Mouse (Mus musculus) erythroid progenitor cell, adult 5-6 weeks (primary cell): ENCODE measurements around the gene Carhsp1. TPM values are rescaled to one million over a fixed set of nuclear protein-coding genes. Genes with fewer than 3 reads are reported as not detected.

Source experiments
- ATAC-seq: replicated peaks from 2 replicates; pipeline ENCODE4 v1.8.0; 2016; ENCODE audit warnings: moderate number of reproducible peaks, mild to moderate bottlenecking, moderate TSS enrichment, inconsistent platforms; ENCODE audit not compliant: poor library complexity, low FRiP score, severe bottlenecking
- total RNA-seq, 2 experiments: library from RNA; stranded (forward) in 1 of 2; stranded (reverse) in 1 of 2; fragments of 150-400 nt in 1 of 2; fragments of 186-747, 209-891 nt in 1 of 2; gene quantifications; 2 replicates each; pipeline versions ENCODE4 v1.2.3 to v1.2.4; 2015 to 2017; ENCODE audit warnings: low replicate concordance in 2 of 2

Carhsp1 gene
- 176 and 189 TPM in 2 replicates for total RNA-seq (2015; ENCODE audit: low replicate concordance)
- total RNA-seq (2017; ENCODE audit: low replicate concordance): 200 and 217 TPM in 2 replicates

GRCm38 (mm10) chr16:8671551-8672349 lies at the start of gene Carhsp1:
Carhsp1 (minus strand) TSS chr16:8672155.
- ATAC-seq: peak; percentile 68

DNA sequence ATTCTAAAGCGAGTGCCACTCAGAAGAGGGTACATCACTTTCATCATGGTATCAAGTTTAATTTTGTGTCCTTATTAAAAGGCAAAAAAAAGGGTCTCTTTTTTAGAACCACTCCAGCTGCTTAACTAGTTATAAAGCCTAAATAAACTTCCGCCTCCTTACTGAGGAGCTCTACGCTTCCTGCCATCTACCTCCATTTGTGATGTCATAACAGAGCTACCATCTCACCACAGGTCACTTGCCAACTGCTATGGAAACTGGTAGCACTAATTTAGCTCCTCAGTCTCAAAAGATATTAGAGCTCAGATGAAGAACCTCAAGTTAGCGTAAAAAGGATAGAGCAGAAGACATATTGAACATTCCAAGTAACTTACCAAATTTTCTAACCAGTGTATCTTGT lies 48.5 kb upstream of the Carhsp1 start:
- ATAC-seq: no peak

- no peak for ATAC-seq
Observed at GRCm38 (mm10) chr16:8717744-8718143, 45.8 kb upstream of the Carhsp1 start.

DNA sequence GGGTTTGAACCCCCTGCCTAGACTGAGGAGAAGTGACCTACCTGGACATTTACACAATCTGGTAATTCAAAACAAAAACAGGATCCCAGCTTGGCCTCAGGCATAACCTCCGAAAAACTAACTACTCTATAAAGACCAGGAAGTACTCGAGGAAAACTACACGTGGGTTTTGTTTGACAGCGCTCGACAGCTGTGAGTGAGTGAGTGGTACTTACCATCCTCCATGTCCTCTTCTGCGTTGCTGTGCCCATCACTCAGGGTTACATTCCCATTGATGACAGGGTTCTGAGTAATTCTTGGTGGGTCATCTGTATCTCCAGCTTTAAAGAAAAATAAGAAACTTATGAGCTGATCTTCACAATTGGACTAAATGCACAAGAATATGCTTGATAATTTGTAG lies 44.3 kb upstream of the Carhsp1 start:
- no peak for ATAC-seq

DNA sequence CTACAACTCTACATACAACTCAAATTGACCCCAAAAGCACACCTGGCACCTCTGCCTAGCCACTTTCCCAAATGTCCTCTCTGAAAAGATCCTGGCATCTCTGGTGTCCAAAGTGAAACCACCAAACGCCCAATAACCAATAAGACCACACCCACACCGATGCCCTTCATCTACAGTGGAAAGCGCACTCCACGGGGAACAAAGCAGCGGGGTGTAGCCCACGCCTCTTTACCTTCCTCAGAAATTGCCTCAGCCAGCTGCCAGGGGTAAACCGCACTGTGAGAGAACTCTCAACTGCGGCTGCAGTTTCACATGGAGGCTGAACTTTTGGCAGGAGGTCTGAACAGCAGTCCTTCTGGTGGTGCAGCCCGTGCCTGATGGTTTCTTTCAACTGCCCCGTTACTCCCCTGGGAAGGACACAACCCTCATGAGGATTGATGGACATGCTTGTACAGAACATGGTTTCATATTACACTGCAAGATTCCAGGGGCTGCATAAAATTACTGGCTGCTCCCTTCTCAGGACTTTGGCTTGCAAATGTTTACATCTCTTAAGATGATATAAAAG lies 43.6 kb upstream of the Carhsp1 start:
- ATAC-seq: no peak

GRCm38 (mm10) chr16:8714851-8715250 lies 42.9 kb upstream of the Carhsp1 start:
- ATAC-seq: no peak

GRCm38 (mm10) chr16:8711998-8712397 lies 40.0 kb upstream of the Carhsp1 start:
- no peak for ATAC-seq

- no peak for ATAC-seq
Observed at GRCm38 (mm10) chr16:8700586-8700985, 28.6 kb upstream of the Carhsp1 start.

DNA sequence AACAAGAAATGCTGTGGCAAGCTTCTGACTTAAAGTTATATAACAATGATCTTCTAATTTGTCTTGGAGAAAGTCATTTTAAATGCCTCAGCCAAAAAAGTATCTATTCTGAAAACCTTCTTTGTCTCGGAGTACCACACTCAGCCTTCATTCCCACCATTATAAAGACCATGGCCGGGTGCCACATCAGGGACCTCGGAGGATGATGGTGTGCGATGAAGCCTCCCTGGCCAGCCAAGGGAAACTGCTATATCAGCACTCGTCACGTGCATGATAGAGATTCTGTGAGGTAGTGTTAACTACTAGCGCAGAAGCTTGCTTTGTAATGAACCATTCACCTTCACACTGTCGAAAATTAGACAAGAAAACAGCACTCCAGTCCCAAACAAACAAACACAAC lies 27.6 kb upstream of the Carhsp1 start:
- ATAC-seq: no peak

GRCm38 (mm10) chr16:8691206-8691605 lies 19.3 kb upstream of the Carhsp1 start:
- ATAC-seq: no peak

- no peak for ATAC-seq
Observed at GRCm38 (mm10) chr16:8689979-8690656, 18.2 kb upstream of the Carhsp1 start.

DNA sequence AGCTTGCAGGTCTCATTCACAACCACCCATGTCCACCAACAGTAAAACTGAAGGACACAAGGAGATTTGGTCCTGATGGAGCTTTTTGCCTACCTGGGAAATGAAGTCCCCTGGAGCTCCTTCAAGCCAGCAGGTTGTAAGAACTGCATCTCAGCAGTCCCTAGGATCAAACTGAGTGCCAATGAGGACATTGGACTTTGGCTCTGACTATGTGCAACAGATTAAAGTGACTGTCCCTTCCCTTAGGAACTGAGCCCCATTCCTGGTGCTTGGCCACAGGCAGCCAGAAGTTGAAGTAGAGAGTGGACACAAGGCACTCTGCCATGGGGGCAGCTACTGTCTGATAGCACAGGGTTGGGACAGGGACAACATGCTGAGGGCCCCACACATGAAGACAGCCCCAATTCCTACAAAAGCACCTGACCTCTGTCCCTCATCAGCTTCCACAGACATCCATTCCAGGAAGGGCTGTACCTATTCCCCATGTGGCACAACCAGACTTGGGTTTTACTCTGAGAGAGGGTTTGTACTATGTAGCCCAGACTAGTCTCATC lies 15.7 kb upstream of the Carhsp1 start:
- no peak for ATAC-seq

DNA sequence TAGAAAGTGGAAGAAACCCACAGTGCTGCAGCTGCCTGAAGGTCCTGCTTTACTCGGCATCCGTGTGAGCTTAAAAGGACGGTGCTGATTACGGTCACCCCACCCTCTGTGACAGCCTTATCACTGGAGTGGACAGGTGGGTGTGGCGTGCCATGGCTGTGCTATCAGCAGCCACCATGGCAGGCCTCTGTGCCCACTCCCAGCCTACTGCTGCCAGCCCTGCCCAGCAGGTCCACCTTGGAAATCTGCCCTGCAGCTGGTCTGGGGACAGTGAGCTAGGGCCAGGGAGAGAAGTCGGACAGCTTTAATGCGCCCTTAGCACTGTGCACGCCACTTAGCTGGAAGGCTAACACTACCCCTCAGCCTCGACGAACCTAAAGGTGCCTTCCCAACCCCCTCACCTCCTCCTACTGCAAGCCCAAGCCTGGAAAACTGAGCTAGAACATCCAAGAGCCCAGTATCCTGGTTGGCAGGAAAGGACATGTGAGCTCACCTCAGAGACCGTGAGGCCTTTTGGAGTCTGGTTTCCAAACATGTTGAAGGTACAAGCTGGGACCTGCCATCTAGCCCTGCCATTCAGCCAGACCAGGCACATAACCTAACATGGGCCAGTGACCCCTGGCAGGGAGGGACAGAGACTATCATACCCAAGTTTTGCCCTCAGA lies 15.0 kb upstream of the Carhsp1 start:
- peak; percentile 89 for ATAC-seq

DNA sequence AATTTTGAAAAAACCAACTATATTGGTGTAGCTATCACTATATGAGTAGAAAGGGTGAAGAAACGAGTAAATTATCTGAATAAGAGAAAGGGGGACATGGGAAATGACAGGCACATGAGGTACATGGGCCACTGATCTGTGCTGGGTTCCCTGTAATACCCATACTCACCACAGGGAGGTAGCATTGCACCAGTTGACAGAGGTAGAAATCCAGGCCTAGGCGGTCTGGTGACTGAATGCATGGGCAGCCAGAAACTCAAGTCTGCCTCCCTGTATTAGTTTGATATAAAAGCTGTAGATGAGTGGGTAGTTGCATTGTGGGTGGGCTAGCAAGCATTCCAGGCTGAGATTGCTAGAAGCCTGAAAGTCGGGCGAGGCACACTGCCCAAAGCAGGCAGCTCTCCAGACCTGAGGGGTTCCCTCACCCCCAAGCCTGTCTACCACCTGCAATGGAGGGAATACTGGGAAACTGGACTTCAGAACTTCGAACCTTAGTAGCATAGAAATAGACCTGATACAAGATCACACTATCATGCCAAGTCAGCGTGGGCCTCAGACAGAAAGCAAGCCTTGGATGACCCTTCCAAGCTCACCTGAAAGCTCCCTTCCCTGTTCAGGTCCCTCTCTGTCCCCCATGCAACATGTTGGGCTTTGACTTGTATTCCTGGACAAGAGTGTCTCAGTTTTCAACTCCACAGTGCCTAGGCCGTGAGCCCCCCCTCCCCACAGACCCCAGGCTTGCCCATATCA lies 14.3 kb upstream of the Carhsp1 start:
- ATAC-seq: peak; percentile 57

DNA sequence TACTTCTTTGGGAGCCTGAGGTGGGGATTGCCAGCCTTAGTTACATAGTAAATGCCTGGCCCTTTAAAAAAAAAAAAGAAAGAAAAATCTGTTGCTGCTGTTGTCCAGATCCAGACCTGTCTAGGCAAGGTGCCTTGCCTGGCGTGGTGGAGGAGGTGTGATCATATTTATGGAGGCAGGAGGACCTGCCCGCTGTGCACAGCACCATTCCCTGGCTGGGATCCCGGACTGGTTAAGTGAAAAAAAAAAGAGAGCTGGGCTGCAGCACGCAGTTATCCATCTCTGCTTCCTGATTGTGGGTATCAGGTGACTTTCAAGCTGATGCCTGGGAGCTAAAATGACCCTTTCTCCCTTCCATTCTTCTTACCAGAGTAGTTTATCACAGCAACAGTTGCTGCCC lies 13.1 kb upstream of the Carhsp1 start:
- ATAC-seq: no peak

DNA sequence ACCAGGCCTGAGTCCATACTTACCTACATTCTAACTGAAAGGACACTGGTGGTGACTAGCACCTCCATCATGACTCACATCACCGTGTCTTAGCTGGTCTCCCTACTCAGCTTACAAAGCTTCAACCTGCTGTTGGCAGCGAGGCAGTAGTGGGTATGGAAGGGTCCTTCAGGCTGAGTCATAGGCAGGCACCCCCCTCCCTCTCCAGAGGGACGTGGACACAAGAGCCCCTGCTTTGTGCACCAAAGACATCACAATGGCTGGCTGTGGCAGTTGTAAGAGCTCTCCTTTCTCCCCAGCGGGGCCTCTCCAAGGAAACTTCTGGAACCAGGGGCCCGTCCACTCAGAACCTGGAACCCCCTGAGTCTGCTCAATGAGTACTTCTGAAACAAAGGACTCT lies 8.5 kb upstream of the Carhsp1 start, which contains the start of gene Gm5767:
Gene Gm5767 (plus strand): TSS at position 301 of the 400 bp plus-strand sequence.
- no peak for ATAC-seq

- no peak for ATAC-seq
Observed at GRCm38 (mm10) chr16:8679780-8680179, 7.8 kb upstream of the Carhsp1 start.

- peak; percentile 60 for ATAC-seq
Observed at GRCm38 (mm10) chr16:8678676-8679075, 6.7 kb upstream of the Carhsp1 start.

GRCm38 (mm10) chr16:8678035-8678434 lies 6.1 kb upstream of the Carhsp1 start:
- ATAC-seq: peak; percentile 67
